Mouse (Mus musculus): ENCODE results near the gene Ces2g. TPM values are rescaled to one million over a fixed set of nuclear protein-coding genes. Genes with fewer than 3 reads are reported as not detected.
A peak's percentile ranks its signal among the peaks of the same experiment; 100 is the strongest.

Gene Ces2g
- polyA plus RNA-seq, 1 experiment from 2014 or later: 0.17 TPM

GRCm38 (mm10) chr8:104962229-104962901, 847 bp downstream of the Ces2g start:
- H3K4me1 ChIP-seq (replicated peaks; ENCODE audit: insufficient read depth, low read length): no peaks in the 10 kb centered on the region
- 71% methylated on average over 8 of the region's 8 CpGs for WGBS

GRCm38 (mm10) chr8:104963375-104963894, 1.9 kb downstream of the Ces2g start:
- no peaks in the 10 kb centered on the region for H3K4me1 ChIP-seq (replicated peaks; ENCODE audit: insufficient read depth, low read length)
- 81% methylated on average over 4 of the region's 4 CpGs for WGBS

More at GRCm38 (mm10) chr8:104962229-104962901, 847 bp downstream of the Ces2g start:
- ATAC-seq (replicated peaks; ENCODE audit: low FRiP score, low read depth): no peak
- no peaks in the 10 kb centered on the region for H3K27me3 ChIP-seq (ENCODE audit: insufficient read depth, low read length)
- DNase-seq (ENCODE audit: low spot score): no peak
- no peak overlapping the region for H3K4me2 ChIP-seq (ENCODE audit: low read length)
- no peak for TF ChIP-seq CTCF (IDR thresholded peaks at IDR 0.05; ENCODE audit: low read depth)
- H3K4me3 ChIP-seq (replicated peaks; ENCODE audit: low read depth, low read length): no peak overlapping the region
- no peak overlapping the region for H3K9ac ChIP-seq (ENCODE audit: low read depth, low read length)
- no peaks in the 10 kb centered on the region for H3K9me3 ChIP-seq (replicated peaks; ENCODE audit: low read length)
- H3K27ac ChIP-seq: no peak overlapping the region
- H3K36me3 ChIP-seq (ENCODE audit: insufficient read depth, low read length): no peaks in the 10 kb centered on the region

GRCm38 (mm10) chr8:104984126-104984525, 22.6 kb downstream of the Ces2g start:
- no peak for ATAC-seq (replicated peaks; ENCODE audit: low FRiP score, low read depth)

More at GRCm38 (mm10) chr8:104963375-104963894, 1.9 kb downstream of the Ces2g start:
- H3K4me3 ChIP-seq (replicated peaks; ENCODE audit: low read depth, low read length): no peak overlapping the region
- ATAC-seq (replicated peaks; ENCODE audit: low FRiP score, low read depth) (no peak), DNase-seq (ENCODE audit: low spot score) (no peak)
- no peak for TF ChIP-seq CTCF (IDR thresholded peaks at IDR 0.05; ENCODE audit: low read depth)
- H3K36me3 ChIP-seq (ENCODE audit: insufficient read depth, low read length): no peaks in the 10 kb centered on the region
- no peaks in the 10 kb centered on the region for H3K9me3 ChIP-seq (replicated peaks; ENCODE audit: low read length)
- H3K27me3 ChIP-seq (ENCODE audit: insufficient read depth, low read length): no peaks in the 10 kb centered on the region
- no peak overlapping the region for H3K4me2 ChIP-seq (ENCODE audit: low read length)
- no peak overlapping the region for H3K9ac ChIP-seq (ENCODE audit: low read depth, low read length)
- H3K27ac ChIP-seq: no peak overlapping the region

GRCm38 (mm10) chr8:104984942-104985341, 23.4 kb downstream of the Ces2g start:
- Histone ChIP-seq H3K9ac (ENCODE audit: low read depth, low read length) (no peak overlapping the region), H3K27me3 (ENCODE audit: insufficient read depth, low read length) (no peaks in the 10 kb centered on the region), H3K9me3 (replicated peaks; ENCODE audit: low read length) (no peaks in the 10 kb centered on the region), H3K27ac (no peak overlapping the region), H3K36me3 (ENCODE audit: insufficient read depth, low read length) (no peaks in the 10 kb centered on the region), H3K4me1 (replicated peaks; ENCODE audit: insufficient read depth, low read length) (no peaks in the 10 kb centered on the region), H3K4me3 (replicated peaks; ENCODE audit: low read depth, low read length) (no peak overlapping the region), H3K4me2 (ENCODE audit: low read length) (no peak overlapping the region)
- TF ChIP-seq CTCF (IDR thresholded peaks at IDR 0.05; ENCODE audit: low read depth): no peak
- ATAC-seq (replicated peaks; ENCODE audit: low FRiP score, low read depth) (peak; percentile 73; the same call in 1 of the 2 replicates), DNase-seq (ENCODE audit: low spot score) (no peak)
- 94% methylated on average over 2 of the region's 2 CpGs for WGBS

More at GRCm38 (mm10) chr8:104984126-104984525, 22.6 kb downstream of the Ces2g start:
- TF ChIP-seq CTCF (IDR thresholded peaks at IDR 0.05; ENCODE audit: low read depth): no peak
- no peaks in the 10 kb centered on the region for H3K4me1 ChIP-seq (replicated peaks; ENCODE audit: insufficient read depth, low read length)
- DNase-seq (ENCODE audit: low spot score): no peak
- H3K4me2 ChIP-seq (ENCODE audit: low read length): no peak overlapping the region
- H3K27ac ChIP-seq: no peak overlapping the region
- H3K36me3 ChIP-seq (ENCODE audit: insufficient read depth, low read length): no peaks in the 10 kb centered on the region
- WGBS: 93% methylated on average over 5 of the region's 5 CpGs
- H3K27me3 ChIP-seq (ENCODE audit: insufficient read depth, low read length): no peaks in the 10 kb centered on the region
- no peak overlapping the region for H3K4me3 ChIP-seq (replicated peaks; ENCODE audit: low read depth, low read length)
- no peaks in the 10 kb centered on the region for H3K9me3 ChIP-seq (replicated peaks; ENCODE audit: low read length)
- no peak overlapping the region for H3K9ac ChIP-seq (ENCODE audit: low read depth, low read length)

GRCm38 (mm10) chr8:104998191-104998590, 36.7 kb downstream of the Ces2g start:
- no peak for DNase-seq (ENCODE audit: low spot score)
- TF ChIP-seq CTCF (IDR thresholded peaks at IDR 0.05; ENCODE audit: low read depth): no peak
- WGBS: 68% methylated on average over 6 of the region's 6 CpGs

GRCm38 (mm10) chr8:104999183-104999582, 37.7 kb downstream of the Ces2g start:
- no peaks in the 10 kb centered on the region for H3K27me3 ChIP-seq (ENCODE audit: insufficient read depth, low read length)
- H3K27ac ChIP-seq: no peak overlapping the region
- H3K9me3 ChIP-seq (replicated peaks; ENCODE audit: low read length): no peaks in the 10 kb centered on the region
- no peaks in the 10 kb centered on the region for H3K4me1 ChIP-seq (replicated peaks; ENCODE audit: insufficient read depth, low read length)
- no peak overlapping the region for H3K4me2 ChIP-seq (ENCODE audit: low read length)
- WGBS: 76% methylated on average over 6 of the region's 6 CpGs
- ATAC-seq (replicated peaks; ENCODE audit: low FRiP score, low read depth) (no peak), DNase-seq (ENCODE audit: low spot score) (no peak)
- TF ChIP-seq CTCF (IDR thresholded peaks at IDR 0.05; ENCODE audit: low read depth): no peak
- no peak overlapping the region for H3K4me3 ChIP-seq (replicated peaks; ENCODE audit: low read depth, low read length)
- no peak overlapping the region for H3K9ac ChIP-seq (ENCODE audit: low read depth, low read length)
- no peaks in the 10 kb centered on the region for H3K36me3 ChIP-seq (ENCODE audit: insufficient read depth, low read length)

More at GRCm38 (mm10) chr8:104998191-104998590, 36.7 kb downstream of the Ces2g start:
- no peak overlapping the region for H3K9ac ChIP-seq (ENCODE audit: low read depth, low read length)
- H3K27me3 ChIP-seq (ENCODE audit: insufficient read depth, low read length): no peaks in the 10 kb centered on the region
- no peaks in the 10 kb centered on the region for H3K36me3 ChIP-seq (ENCODE audit: insufficient read depth, low read length)
- no peaks in the 10 kb centered on the region for H3K9me3 ChIP-seq (replicated peaks; ENCODE audit: low read length)
- H3K4me2 ChIP-seq (ENCODE audit: low read length): no peak overlapping the region
- ATAC-seq (replicated peaks; ENCODE audit: low FRiP score, low read depth): no peak
- H3K4me3 ChIP-seq (replicated peaks; ENCODE audit: low read depth, low read length): no peak overlapping the region
- H3K4me1 ChIP-seq (replicated peaks; ENCODE audit: insufficient read depth, low read length): no peaks in the 10 kb centered on the region
- no peak overlapping the region for H3K27ac ChIP-seq

Measured in kidney, postnatal 0 days (tissue).